Mouse (Mus musculus): ENCODE data around the gene Nxph4. TPM values are rescaled to one million over a fixed set of nuclear protein-coding genes. Genes with fewer than 3 reads are reported as not detected.

Gene Nxph4
- polyA plus RNA-seq, 2 experiments, result 0.13 TPM; not detected in 1

DNA sequence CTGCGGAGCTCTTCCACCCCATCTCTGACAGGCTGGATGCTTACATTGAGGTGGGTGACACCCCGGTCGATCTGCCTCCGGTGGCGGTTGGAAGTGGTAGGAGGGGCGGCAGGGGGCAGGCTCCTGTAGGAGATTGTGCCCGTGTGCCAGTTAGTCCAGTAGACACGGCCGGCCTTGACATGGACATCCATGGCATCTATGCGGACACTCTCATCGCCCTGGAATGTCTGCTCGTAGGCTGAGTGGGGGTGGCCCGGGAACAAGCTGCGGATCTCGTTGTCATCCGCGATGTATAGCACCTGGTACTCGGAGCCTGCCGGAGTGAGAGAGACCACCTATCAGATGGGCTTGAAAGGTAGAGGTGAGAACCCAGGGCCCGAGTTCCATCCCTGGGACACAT is 10.0 kb upstream of the Nxph4 start:
- WGBS (ENCODE audit: insufficient replicate concordance), result 82% methylated on average over 20 of the region's 20 CpGs
- TF ChIP-seq CTCF (IDR thresholded peaks at IDR 0.05; ENCODE audit: low read depth) (no peak), EP300 (IDR thresholded peaks at IDR 0.05; ENCODE audit: low read depth) (no peak)

DNA sequence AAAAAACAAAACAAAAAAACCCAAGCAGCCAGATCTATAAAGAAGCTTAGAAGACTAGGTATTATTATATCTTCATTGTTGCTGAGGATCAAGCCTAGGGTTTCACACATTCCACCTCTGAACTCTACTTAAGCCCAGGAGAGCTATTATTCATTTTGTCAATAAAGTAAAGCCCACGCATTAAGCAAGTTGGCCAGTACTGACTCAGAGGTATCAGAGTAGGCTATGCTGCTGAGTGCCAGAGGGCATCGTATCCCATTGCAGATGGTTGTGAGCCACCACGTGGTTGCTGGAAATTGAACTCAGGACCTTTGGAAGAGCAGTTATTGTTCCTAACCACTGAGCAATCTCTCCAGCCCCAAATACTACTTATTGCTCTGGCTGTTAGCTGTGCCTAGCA is 9.6 kb upstream of the Nxph4 start:
- 67% methylated on average over 3 of the region's 3 CpGs for WGBS (ENCODE audit: insufficient replicate concordance)
- Histone ChIP-seq H3K27me3 (ENCODE audit: control insufficient read depth, insufficient read depth, low read length) (no peaks in the 10 kb centered on the region), H3K9ac (replicated peaks) (no peak overlapping the region), H3K4me3 (ENCODE audit: insufficient read depth in 1 of 2, low read depth in 2 of 2, low read length in 2 of 2) (no peak overlapping the region), H3K4me1 (replicated peaks; ENCODE audit: control insufficient read depth in 2 of 2, insufficient read depth in 2 of 2, low read length in 1 of 2) (no peaks in the 10 kb centered on the region), H3K9me3 (ENCODE audit: control insufficient read depth, low read length) (no peaks in the 10 kb centered on the region), H3K27ac (no peak overlapping the region), H3K36me3 (replicated peaks; ENCODE audit: control insufficient read depth, insufficient read depth, low read depth) (no peaks in the 10 kb centered on the region), H3K4me2 (ENCODE audit: low read depth) (no peak overlapping the region)
- TF ChIP-seq CTCF (IDR thresholded peaks at IDR 0.05; ENCODE audit: low read depth) (no peak), EP300 (IDR thresholded peaks at IDR 0.05; ENCODE audit: low read depth) (no peak)
- no peak for ATAC-seq (ENCODE audit: insufficient read depth)
- DNase-seq (ENCODE audit: low read depth in 3 of 3, low spot score in 3 of 3), result no peak

More for the DNA sequence above, 10.0 kb upstream of the Nxph4 start:
- Histone ChIP-seq H3K4me3 (ENCODE audit: insufficient read depth in 1 of 2, low read depth in 2 of 2, low read length in 2 of 2) (no peak overlapping the region), H3K27ac (no peak overlapping the region), H3K27me3 (ENCODE audit: control insufficient read depth, insufficient read depth, low read length) (no peaks in the 10 kb centered on the region), H3K4me2 (ENCODE audit: low read depth) (no peak overlapping the region), H3K4me1 (replicated peaks; ENCODE audit: control insufficient read depth in 2 of 2, insufficient read depth in 2 of 2, low read length in 1 of 2) (no peaks in the 10 kb centered on the region), H3K36me3 (replicated peaks; ENCODE audit: control insufficient read depth, insufficient read depth, low read depth) (no peaks in the 10 kb centered on the region), H3K9me3 (ENCODE audit: control insufficient read depth, low read length) (no peaks in the 10 kb centered on the region), H3K9ac (replicated peaks) (no peak overlapping the region)
- ATAC-seq (ENCODE audit: insufficient read depth) (no peak), DNase-seq (ENCODE audit: low read depth in 3 of 3, low spot score in 3 of 3) (no peak)

DNA sequence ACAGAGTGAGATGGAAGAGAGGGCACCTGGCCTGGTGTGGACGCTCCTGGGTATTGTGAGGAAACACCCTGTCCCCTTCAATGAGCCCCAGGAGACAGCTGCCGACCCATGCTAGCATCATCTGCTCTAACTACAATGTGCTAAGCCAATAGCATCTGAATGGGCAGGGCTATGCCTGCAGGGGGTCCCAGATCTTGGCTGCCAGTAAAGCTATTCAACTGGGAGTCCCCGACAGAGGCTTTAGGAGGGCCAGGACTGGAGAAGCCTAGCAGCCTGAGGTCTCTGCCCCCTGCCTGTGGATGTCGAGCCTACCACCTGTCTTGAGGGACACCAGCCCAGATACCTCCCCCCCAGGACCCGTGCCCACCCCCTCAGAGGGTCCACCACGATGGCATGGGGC is 8.4 kb upstream of the Nxph4 start:
- Histone ChIP-seq H3K4me3 (ENCODE audit: insufficient read depth in 1 of 2, low read depth in 2 of 2, low read length in 2 of 2) (no peak overlapping the region), H3K9me3 (ENCODE audit: control insufficient read depth, low read length) (no peaks in the 10 kb centered on the region), H3K36me3 (replicated peaks; ENCODE audit: control insufficient read depth, insufficient read depth, low read depth) (no peaks in the 10 kb centered on the region), H3K9ac (replicated peaks) (no peak overlapping the region), H3K27ac (no peak overlapping the region), H3K27me3 (ENCODE audit: control insufficient read depth, insufficient read depth, low read length) (no peaks in the 10 kb centered on the region), H3K4me2 (ENCODE audit: low read depth) (no peak overlapping the region), H3K4me1 (replicated peaks; ENCODE audit: control insufficient read depth in 2 of 2, insufficient read depth in 2 of 2, low read length in 1 of 2) (no peaks in the 10 kb centered on the region)
- no peak for TF ChIP-seq EP300 (IDR thresholded peaks at IDR 0.05; ENCODE audit: low read depth)
- TF ChIP-seq CTCF (IDR thresholded peaks at IDR 0.05; ENCODE audit: low read depth), result no peak
- WGBS (ENCODE audit: insufficient replicate concordance), result 43% methylated on average over 6 of the region's 6 CpGs
- ATAC-seq (ENCODE audit: insufficient read depth), result no peak
- no peak for DNase-seq (ENCODE audit: low read depth in 3 of 3, low spot score in 3 of 3)

DNA sequence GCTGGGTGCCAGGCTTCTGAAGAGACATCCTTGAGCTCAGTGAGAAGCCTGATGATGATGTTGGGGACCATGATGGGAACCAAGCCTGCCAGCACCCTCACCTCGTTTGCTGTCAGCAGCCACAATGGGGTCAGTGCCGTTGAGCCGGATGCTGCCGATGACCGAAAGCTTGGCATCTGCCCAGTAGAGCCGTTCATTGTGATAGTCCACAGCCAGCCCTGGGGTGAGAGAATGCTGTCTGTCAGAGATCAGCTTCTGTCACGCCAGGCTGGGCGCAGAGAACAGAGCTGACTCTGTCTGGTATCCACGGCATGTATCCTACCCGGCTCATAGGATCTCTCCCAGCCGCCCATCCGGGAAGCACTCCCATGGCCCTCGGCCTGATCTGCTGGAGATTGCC is 7.7 kb upstream of the Nxph4 start:
- H3K4me1 ChIP-seq (replicated peaks; ENCODE audit: control insufficient read depth in 2 of 2, insufficient read depth in 2 of 2, low read length in 1 of 2), result no peaks in the 10 kb centered on the region

DNA sequence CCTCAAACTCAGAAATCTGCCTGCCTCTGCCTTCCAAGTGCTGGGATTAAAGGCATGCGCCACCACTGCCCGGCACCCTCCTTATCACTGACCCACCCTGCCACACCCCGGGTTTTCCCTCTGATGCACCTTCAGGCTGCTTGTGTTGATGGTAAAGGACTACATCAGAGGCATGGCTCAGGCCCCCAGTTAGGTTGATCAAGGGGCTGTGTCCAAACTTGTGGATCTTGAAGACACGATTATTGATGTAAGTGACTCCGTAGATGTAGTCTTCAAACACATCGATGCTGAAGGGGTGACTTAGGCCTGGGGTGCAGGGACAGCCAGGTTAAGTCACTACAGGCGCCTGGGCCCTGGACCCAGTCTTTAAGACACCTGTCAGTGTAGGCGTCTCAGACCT is 7.2 kb upstream of the Nxph4 start:
- Histone ChIP-seq H3K36me3 (replicated peaks; ENCODE audit: control insufficient read depth, insufficient read depth, low read depth) (no peaks in the 10 kb centered on the region), H3K4me2 (ENCODE audit: low read depth) (no peak overlapping the region), H3K9me3 (ENCODE audit: control insufficient read depth, low read length) (no peaks in the 10 kb centered on the region), H3K27ac (no peak overlapping the region), H3K9ac (replicated peaks) (no peak overlapping the region), H3K4me3 (ENCODE audit: insufficient read depth in 1 of 2, low read depth in 2 of 2, low read length in 2 of 2) (no peak overlapping the region), H3K4me1 (replicated peaks; ENCODE audit: control insufficient read depth in 2 of 2, insufficient read depth in 2 of 2, low read length in 1 of 2) (no peaks in the 10 kb centered on the region), H3K27me3 (ENCODE audit: control insufficient read depth, insufficient read depth, low read length) (peaks cover 4% of the 10 kb centered on the region)
- ATAC-seq (ENCODE audit: insufficient read depth) (no peak), DNase-seq (ENCODE audit: low read depth in 3 of 3, low spot score in 3 of 3) (no peak)
- TF ChIP-seq CTCF (IDR thresholded peaks at IDR 0.05; ENCODE audit: low read depth) (no peak), EP300 (IDR thresholded peaks at IDR 0.05; ENCODE audit: low read depth) (no peak)
- WGBS (ENCODE audit: insufficient replicate concordance), result 68% methylated on average over 8 of the region's 8 CpGs

More for the DNA sequence above, 7.7 kb upstream of the Nxph4 start:
- ATAC-seq (ENCODE audit: insufficient read depth) (no peak), DNase-seq (ENCODE audit: low read depth in 3 of 3, low spot score in 3 of 3) (no peak)
- Histone ChIP-seq H3K4me3 (ENCODE audit: insufficient read depth in 1 of 2, low read depth in 2 of 2, low read length in 2 of 2) (no peak overlapping the region), H3K9ac (replicated peaks) (no peak overlapping the region), H3K27ac (no peak overlapping the region), H3K36me3 (replicated peaks; ENCODE audit: control insufficient read depth, insufficient read depth, low read depth) (no peaks in the 10 kb centered on the region), H3K9me3 (ENCODE audit: control insufficient read depth, low read length) (no peaks in the 10 kb centered on the region), H3K4me2 (ENCODE audit: low read depth) (no peak overlapping the region), H3K27me3 (ENCODE audit: control insufficient read depth, insufficient read depth, low read length) (peaks cover under 1% of the 10 kb centered on the region; the same call in 1 of the 2 replicates)
- 84% methylated on average over 13 of the region's 13 CpGs for WGBS (ENCODE audit: insufficient replicate concordance)
- no peak for TF ChIP-seq EP300 (IDR thresholded peaks at IDR 0.05; ENCODE audit: low read depth)
- TF ChIP-seq CTCF (IDR thresholded peaks at IDR 0.05; ENCODE audit: low read depth), result no peak
